Mouse (Mus musculus) 3134 (cell line): ENCODE measurements around the gene Cxcl2.

Experiments used
- DNase-seq: peaks from one replicate; pipeline ENCODE4 v3.0.0-alpha.2; 2011; ENCODE audit warnings: low spot score; ENCODE audit not compliant: insufficient read length; ENCODE audit errors: extremely low read depth

Gene Cxcl2

DNA sequence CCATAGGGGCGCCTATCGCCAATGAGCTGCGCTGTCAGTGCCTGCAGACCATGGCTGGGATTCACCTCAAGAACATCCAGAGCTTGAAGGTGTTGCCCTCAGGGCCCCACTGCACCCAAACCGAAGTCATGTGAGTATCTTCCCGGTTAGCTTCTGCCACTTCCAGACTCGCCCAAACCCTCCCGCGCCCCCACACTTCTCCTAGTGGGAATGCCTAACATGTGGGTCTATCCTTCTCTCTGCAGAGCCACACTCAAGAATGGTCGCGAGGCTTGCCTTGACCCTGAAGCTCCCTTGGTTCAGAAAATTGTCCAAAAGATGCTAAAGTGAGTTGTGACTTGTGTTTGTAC is 12.2 kb upstream of the Cxcl2 start:
- no peak for DNase-seq

DNA sequence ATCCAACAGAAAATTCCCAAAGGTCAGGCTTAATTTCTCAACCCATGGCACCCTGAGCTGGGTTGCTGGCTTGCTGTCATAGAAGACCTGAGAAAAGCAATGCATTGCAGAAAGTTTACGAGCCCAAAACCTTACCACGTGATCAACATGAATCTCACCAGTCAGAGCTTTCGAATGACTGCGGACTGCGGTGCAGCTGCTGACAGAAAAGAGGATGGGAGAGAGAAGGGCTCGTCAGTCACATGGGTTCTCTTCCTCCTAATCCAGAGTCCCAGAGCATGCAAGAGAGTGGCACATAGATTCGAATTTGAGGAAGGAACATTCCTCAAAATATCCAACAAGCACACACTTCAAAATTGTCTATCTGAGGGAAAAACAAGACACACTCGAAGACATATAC is 9.4 kb upstream of the Cxcl2 start:
- DNase-seq, result no peak

DNA sequence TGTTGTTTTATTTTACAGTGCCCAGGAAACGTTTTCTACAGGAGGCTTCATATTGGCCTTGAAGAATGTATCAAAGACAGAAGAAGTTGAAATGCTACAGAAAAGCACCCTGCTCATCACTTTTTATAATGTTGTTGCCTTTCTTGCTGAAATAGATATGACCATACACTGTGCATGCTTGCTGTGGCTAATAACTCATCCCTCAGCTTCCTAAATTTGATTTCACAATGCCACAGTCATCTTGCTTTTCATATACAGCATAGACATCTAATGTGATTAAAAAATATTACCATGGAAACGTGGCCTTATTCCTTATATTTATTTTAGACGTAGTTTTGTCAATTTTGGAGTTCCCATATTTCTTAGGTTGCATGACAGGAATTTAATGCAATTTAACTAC is 6.2 kb upstream of the Cxcl2 start:
- no peak for DNase-seq

GRCm38 (mm10) chr5:90899308-90899707 is 4.4 kb upstream of the Cxcl2 start:
- DNase-seq, result no peak

- peak; percentile 67 for DNase-seq
These were observed 3.5 kb upstream of the Cxcl2 start for GRCm38 (mm10) chr5:90900147-90900546.

- DNase-seq, result peak; percentile 67
These were observed 3.0 kb upstream of the Cxcl2 start for GRCm38 (mm10) chr5:90900688-90901087.

GRCm38 (mm10) chr5:90902380-90903260 is 1.1 kb upstream of the Cxcl2 start:
- no peak for DNase-seq

DNA sequence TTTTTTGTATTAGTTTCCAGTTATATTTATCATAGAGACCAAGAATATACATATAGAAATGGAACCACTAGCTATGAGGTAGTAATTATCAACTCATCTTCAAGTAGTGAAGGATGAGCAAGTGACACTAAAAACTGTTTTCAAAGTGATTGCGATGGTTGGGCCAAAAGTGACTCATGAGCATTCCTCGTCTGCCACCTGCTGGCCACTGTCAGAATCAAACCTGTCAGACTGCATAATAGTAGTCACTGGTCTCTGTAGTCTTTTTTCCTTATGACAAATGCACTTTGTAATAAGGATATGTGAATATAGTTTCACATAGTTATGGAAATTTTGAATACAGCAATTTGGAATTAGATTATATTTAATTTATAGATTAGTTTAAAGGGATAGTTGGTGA is 5.3 kb downstream of the Cxcl2 start:
- DNase-seq, result peak; percentile 41

DNA sequence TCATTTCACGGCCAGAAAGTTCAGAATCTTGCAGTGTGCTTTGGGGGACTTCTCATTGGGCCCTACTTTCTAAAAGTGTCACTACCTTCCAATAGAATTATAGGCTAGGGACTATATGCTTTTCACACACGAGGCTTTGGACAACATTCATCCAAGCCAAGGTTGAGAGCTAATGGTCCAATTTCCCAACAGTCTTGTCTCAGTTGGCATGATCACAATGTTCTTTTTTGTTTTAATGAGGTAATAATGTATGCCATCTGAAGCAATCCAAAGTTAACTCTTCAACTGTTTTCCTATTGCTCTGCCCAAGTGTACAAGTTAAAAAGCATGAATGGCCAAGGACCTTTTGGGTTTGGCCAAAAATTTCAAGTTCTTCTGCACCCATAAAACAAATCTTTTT is 15.8 kb downstream of the Cxcl2 start:
- DNase-seq, result no peak

- no peak for DNase-seq
These were observed 19.3 kb downstream of the Cxcl2 start for GRCm38 (mm10) chr5:90922958-90923357.

DNA sequence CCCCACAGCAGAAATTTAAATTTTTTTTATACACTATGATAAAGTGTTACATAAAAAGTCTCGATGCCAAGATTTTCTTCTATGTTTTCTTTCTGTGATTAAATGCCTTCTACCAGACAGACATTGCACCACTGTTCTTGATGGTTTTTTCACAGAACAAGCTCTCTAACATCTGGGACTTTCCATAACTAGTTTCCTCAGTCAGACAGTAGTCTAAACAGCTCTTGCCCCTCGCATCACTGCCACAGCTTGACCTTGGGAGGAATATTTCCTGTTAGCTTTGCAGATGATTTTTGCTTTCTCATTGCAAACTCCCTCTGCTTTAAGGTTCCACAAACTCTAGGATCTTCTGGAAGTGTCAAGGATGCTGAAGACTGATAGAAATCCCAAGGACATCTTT is 26.9 kb downstream of the Cxcl2 start:
- no peak for DNase-seq

GRCm38 (mm10) chr5:90930971-90931851 is 27.5 kb downstream of the Cxcl2 start, which contains the start of gene Mthfd2l:
Mthfd2l (plus strand) TSS chr5:90931117.
- DNase-seq, result peak; percentile 92

GRCm38 (mm10) chr5:90931911-90932310 is 28.2 kb downstream of the Cxcl2 start:
- no peak for DNase-seq

DNA sequence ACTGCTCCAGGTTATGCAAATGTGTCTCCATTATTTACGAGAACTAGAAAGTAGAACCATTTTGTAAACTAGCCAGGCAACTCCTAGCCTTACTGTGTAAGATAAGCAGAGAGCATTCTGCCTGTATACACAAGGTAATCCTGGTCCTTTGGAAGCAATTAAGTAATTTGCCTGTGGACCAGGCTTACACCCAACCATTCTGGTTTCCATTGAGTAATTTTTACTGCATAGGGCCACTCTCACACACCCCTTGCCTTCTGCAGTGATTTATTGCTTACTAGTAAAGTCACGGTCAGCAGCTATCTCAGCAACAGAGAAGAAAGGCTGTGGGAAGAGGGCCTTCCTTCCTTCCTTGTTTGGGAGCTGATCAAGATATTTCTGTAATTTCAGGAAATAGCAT is 33.0 kb downstream of the Cxcl2 start:
- no peak for DNase-seq

DNA sequence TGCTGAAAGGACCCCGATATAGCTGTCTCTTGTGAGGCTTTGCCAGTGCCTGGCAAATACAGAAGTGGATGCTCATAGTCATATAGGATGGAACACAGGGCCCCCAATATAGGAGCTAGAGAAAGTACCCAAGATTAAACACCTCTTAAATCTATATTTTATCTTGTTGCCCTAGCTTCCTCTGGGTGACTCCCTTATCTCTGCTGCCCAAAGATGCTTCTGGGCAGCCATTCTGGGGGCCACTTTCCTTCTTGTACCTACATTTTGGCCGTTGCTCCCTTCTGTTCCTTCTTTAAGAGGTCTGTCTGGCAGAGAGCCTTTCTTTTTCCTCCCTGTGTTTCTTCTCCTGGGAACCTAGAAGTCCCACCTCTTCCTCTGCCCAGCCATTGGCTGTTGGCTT is 41.8 kb downstream of the Cxcl2 start:
- no peak for DNase-seq

DNA sequence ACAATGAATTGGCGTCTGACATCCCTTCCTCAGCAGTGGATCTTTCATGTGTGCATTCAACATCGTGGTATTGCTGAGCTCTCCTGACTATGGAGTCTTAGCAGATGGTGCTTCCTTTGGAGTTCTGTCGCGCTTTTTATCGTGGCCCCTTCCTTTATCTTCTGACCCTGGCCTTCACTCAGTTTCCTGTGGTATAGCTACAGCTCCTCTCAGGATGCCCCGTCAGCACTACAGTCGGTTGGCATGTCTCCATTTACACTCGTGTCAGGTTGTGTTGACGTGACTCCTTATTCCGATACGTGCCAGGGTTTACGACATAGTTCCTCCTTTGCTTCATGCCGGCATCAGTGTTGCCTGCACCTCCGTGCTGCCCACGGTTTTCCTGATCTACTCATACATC is 45.8 kb downstream of the Cxcl2 start:
- DNase-seq, result no peak

DNA sequence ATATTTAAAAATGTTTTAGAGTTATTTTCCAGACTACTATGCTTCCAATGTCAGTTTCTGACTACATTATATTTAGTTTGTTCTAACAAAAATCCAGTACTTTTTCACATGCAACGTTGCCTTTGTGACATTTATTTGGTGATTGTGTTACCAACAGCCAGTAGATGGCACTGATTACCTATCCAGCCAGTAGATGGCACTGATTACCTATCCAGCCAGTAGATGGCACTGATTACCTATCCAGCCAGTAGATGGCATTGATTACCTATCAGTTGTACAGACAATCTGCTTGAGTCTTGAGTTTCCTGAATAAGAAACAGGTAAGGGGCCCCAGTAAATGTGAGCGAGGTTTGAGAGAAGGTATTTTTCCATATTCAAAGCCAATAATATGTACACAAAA is 47.8 kb downstream of the Cxcl2 start:
- no peak for DNase-seq

DNA sequence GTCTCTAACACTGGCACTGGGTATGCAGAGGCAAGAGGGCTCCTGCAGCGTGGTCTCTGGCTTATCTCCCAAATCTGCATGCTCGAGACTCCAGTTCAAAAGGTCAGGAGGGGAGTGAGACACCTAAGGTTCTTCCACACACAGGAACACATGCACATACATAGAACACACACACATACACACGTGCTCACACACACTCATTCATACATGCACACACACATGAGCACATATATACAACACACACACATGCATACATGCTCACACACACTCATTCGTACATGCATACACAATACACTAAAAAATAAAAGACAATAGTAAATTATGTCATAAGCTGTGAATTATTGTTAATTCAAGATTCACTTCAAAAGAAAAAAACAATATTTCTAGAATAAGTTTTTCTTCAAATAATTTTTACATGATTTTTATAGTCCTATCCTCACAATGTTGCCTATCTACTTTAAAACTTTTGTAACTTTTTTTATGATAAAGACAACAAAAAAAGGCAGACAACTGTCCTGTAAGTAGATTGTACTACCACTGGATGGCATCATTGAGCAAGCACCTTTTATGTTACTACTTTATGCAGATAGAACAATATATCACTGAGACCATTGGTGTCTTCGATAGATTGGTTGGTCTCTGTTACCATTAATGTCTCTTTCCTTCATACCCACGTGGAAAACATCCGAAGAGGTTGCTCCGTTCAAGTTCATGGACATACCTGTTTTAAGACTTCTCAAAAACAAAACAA is 49.2 kb downstream of the Cxcl2 start:
- DNase-seq, result no peak
